Mouse (Mus musculus) left cerebral cortex, adult 8-10 months (tissue): Measurements from ENCODE around the gene Zbbx. TPM values are rescaled to one million over a fixed set of nuclear protein-coding genes. Genes with fewer than 3 reads are reported as not detected.
A peak's percentile ranks its signal among the peaks of the same experiment; 100 is the strongest.

Experiments used
- DNase-seq, 2 experiments: peaks; one replicate each; pipeline ENCODE4 v3.0.0; 2022; ENCODE audit warnings: low spot score in 2 of 2
- total RNA-seq, 4 experiments: library from RNA; stranded (reverse); gene quantifications; 2 replicates each; pipeline ENCODE4 v1.2.4; 2022

The Zbbx gene
- 1 to 10 TPM; 2.1 to 2.9 (median 2.8) TPM for total RNA-seq

- DNase-seq, result peak; percentile 53 to 66
Measured at GRCm38 (mm10) chr3:75164838-75165496, at the start of gene Zbbx. Gene Zbbx, minus strand, starts transcription at chr3:75165034.

DNA sequence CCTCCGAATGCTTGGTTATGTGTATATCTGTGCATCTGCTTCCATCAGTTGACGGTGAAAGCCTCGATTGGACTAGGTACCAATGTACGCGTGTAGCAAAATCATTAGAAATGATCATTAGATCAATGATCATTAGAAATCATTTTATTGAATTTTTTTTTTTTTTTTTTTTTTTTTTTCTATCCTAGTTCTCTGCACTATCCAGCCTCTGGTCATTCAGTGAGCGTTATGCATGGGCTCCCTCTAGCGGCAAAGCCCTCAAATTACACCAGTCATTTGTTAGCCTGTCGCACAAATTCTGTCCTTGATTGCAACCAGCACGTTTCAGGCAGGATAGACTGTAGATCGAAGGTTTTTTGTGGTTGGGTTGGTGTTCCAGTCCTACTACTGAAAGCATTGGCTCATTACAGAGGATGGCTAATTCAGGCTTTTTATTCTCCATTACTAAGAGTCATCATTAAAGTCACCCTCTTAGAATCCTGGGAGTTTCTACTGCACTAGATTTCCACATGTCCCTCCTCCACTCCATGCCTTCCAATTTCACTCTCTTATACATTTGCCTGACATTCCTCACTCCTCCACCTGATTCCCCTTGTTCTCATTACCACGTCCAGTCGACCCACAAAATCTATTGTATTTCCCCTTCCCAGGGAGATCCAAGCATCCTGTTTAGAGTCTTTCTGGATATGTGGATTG lies 38.1 kb upstream of the Zbbx start:
- DNase-seq, result peak; percentile 12 to 30

- no peak for DNase-seq
Measured at GRCm38 (mm10) chr3:75182606-75183005, 17.8 kb upstream of the Zbbx start.

DNA sequence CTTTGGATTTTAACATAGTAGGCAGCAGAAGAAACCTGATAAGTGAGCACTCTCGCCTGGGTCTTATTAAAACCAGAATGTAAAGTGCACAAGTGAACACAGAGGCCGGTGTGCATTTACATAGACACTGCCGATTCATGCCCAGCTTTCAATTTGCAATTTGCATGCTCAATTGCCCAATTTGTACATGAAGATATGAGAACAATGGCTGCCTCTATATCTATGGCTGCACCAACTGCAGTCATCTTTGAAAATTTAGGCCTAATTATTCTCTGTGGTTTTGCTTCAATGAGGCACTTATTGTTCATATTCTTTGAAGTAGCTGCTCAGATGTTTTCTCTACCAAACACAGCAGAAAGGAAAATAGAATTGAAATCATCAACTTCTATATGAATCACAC lies 23.0 kb downstream of the Zbbx start:
- DNase-seq, result no peak

GRCm38 (mm10) chr3:75104867-75105266 lies 60.0 kb downstream of the Zbbx start:
- peak in 1 of 2 experiments; percentile 38 for DNase-seq

GRCm38 (mm10) chr3:75085762-75086161 lies 79.1 kb downstream of the Zbbx start:
- no peak for DNase-seq

DNA sequence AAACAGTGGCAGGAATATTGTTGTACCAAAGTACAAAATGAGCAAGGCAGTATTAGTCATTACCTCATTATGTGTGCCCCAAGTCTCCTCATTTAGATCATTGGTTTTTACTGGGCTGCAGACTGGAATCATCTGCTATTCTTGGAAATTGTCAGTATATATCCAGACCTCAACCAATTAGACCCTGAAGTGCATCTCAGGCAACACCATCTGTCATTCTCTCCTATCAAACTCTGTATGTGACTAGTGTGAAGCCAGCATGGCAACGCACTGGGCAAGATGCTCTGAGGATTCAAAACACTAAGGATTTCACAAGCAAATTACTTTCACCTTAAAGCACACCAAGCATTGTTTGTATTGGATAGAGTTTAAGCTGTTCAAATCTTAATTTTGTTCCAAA lies 85.9 kb downstream of the Zbbx start:
- DNase-seq, result no peak

DNA sequence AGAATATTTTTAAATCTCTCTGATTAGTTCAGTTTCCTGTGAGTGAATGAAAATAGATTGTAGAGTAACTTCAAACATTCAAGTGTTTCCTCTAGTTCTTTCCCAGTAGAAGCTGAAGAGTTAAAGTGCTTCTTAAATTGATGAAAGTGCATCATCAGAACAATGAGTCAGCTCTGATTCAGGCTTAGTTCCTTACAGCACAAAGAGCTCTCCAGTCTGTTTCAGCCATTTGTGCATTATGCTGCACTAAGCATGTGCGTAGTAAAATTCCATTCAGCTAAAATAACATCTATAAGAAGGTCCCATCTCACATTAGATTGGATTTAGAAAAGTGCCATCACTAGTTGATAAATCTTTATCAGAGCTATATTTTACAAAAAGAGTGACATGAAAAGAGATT lies 155.1 kb downstream of the Zbbx start:
- DNase-seq, result no peak

Other genes starting within 250 kb of the Zbbx start
- gene Serpini2, start 105.0 kb upstream of the Zbbx start, total RNA-seq, result not detected